Mouse (Mus musculus) gastrocnemius, postnatal 36 days (tissue): ENCODE data around the gene Luc7l2. TPM values are rescaled to one million over a fixed set of nuclear protein-coding genes. Genes with fewer than 3 reads are reported as not detected.

Experiments used
- DNase-seq, 2 experiments: peaks; one replicate each; pipeline ENCODE4 v3.0.0; 2022
- intact Hi-C: fragments of 180-260 bp; cut with DNase I; formaldehyde crosslinking; loops from one replicate; pipeline ENCODE4 v1.15.1; 2025
- total RNA-seq, 2 experiments: library from RNA; stranded (reverse); gene quantifications; 2 replicates each; pipeline ENCODE4 v1.2.3; 2021

Gene Luc7l2
- total RNA-seq, 2 experiments from 2014 or later = 93.4 to 113 TPM

- intact Hi-C loops = loop anchor here (1.0 kb wide), 1 partner anchor 18 kb away; no protein-coding TSS in a partner anchor
- DNase-seq = peak; percentile 99
Observed at GRCm38 (mm10) chr6:38551989-38552635, 978 bp downstream of the Luc7l2 start.

- intact Hi-C loops = no loop called here
Observed at GRCm38 (mm10) chr6:38552636-38553000, 1.5 kb downstream of the Luc7l2 start.

GRCm38 (mm10) chr6:38576096-38576495, 25.0 kb downstream of the Luc7l2 start:
- no peak for DNase-seq
- intact Hi-C loops = no loop called here

More at GRCm38 (mm10) chr6:38552636-38553000, 1.5 kb downstream of the Luc7l2 start:
- no peak for DNase-seq

GRCm38 (mm10) chr6:38580112-38580857, 29.2 kb downstream of the Luc7l2 start:
- intact Hi-C loops = no loop called here
- no peak for DNase-seq

GRCm38 (mm10) chr6:38581711-38582110, 30.6 kb downstream of the Luc7l2 start:
- intact Hi-C loops = no loop called here

GRCm38 (mm10) chr6:38597481-38597880, 46.3 kb downstream of the Luc7l2 start:
- intact Hi-C loops = loop anchor here (10.0 kb wide), 1 partner anchor 93 kb away; no protein-coding TSS in a partner anchor
- DNase-seq = no peak

More at GRCm38 (mm10) chr6:38581711-38582110, 30.6 kb downstream of the Luc7l2 start:
- no peak for DNase-seq

GRCm38 (mm10) chr6:38609892-38610291, 58.8 kb downstream of the Luc7l2 start:
- intact Hi-C loops = no loop called here

GRCm38 (mm10) chr6:38622406-38622805, 71.3 kb downstream of the Luc7l2 start:
- no peak for DNase-seq
- intact Hi-C loops = no loop called here

More at GRCm38 (mm10) chr6:38609892-38610291, 58.8 kb downstream of the Luc7l2 start:
- no peak for DNase-seq

GRCm38 (mm10) chr6:38623457-38623856, 72.3 kb downstream of the Luc7l2 start:
- intact Hi-C loops = no loop called here
- no peak for DNase-seq

- DNase-seq = no peak
- intact Hi-C loops = no loop called here
Observed at GRCm38 (mm10) chr6:38624439-38624838, 73.3 kb downstream of the Luc7l2 start.

GRCm38 (mm10) chr6:38626086-38626485, 75.0 kb downstream of the Luc7l2 start:
- intact Hi-C loops = no loop called here
- DNase-seq = no peak

GRCm38 (mm10) chr6:38627081-38627480, 75.9 kb downstream of the Luc7l2 start:
- intact Hi-C loops = no loop called here

GRCm38 (mm10) chr6:38627486-38627885, 76.4 kb downstream of the Luc7l2 start:
- DNase-seq = no peak
- intact Hi-C loops = no loop called here

More at GRCm38 (mm10) chr6:38627081-38627480, 75.9 kb downstream of the Luc7l2 start:
- no peak for DNase-seq

GRCm38 (mm10) chr6:38629556-38629955, 78.4 kb downstream of the Luc7l2 start:
- DNase-seq = no peak

GRCm38 (mm10) chr6:38632826-38633225, 81.7 kb downstream of the Luc7l2 start:
- DNase-seq = no peak
- intact Hi-C loops = no loop called here

More at GRCm38 (mm10) chr6:38629556-38629955, 78.4 kb downstream of the Luc7l2 start:
- intact Hi-C loops = no loop called here

- peak in 1 of 2 experiments; percentile 10 for DNase-seq
Observed at GRCm38 (mm10) chr6:38634461-38634860, 83.3 kb downstream of the Luc7l2 start.

GRCm38 (mm10) chr6:38635941-38636851, 85.1 kb downstream of the Luc7l2 start:
- peak; percentile 17 to 25 for DNase-seq
- intact Hi-C loops = no loop called here

More at GRCm38 (mm10) chr6:38634461-38634860, 83.3 kb downstream of the Luc7l2 start:
- intact Hi-C loops = no loop called here

- intact Hi-C loops = no loop called here
- DNase-seq = peak; percentile 53 to 60
Observed at GRCm38 (mm10) chr6:38636852-38637618, 85.9 kb downstream of the Luc7l2 start, which contains the start of gene Klrg2. Gene Klrg2 (minus strand): TSS chr6:38637242.

GRCm38 (mm10) chr6:38640401-38640800, 89.3 kb downstream of the Luc7l2 start:
- no peak for DNase-seq
- intact Hi-C loops = no loop called here

GRCm38 (mm10) chr6:38641228-38641627, 90.1 kb downstream of the Luc7l2 start:
- no peak for DNase-seq
- intact Hi-C loops = no loop called here
